Mouse (Mus musculus): ENCODE data around the gene Kcnab2. TPM values are rescaled to one million over a fixed set of nuclear protein-coding genes. Genes with fewer than 3 reads are reported as not detected.

Gene Kcnab2
- total RNA-seq, 2 experiments from 2014 or later, result 382 to 428 TPM

Other genes with a start within 250 kb of the Kcnab2 start
- gene Gpr153, start 203.6 kb downstream of the Kcnab2 start, total RNA-seq (2021), result 10 to 100 TPM; 26.8 to 33.4 TPM
- not detected for gene Hes3, start 186.2 kb downstream of the Kcnab2 start, total RNA-seq (2021)
- 10 to 100 TPM; 49.8 to 58.4 TPM for gene Icmt, start 180.6 kb downstream of the Kcnab2 start, total RNA-seq (2021)
- gene Rnf207, start 158.9 kb downstream of the Kcnab2 start, total RNA-seq (2021), result 10 to 100 TPM; 18.9 to 20.8 TPM
- 100 to 1,000 TPM; 162 to 191 TPM for gene Rpl22, start 152.1 kb downstream of the Kcnab2 start, total RNA-seq (2021)
- gene Chd5, start 139.2 kb downstream of the Kcnab2 start, total RNA-seq (2021), result 100 to 1,000 TPM; 172 to 179 TPM
- 10 to 100 TPM; 18.4 to 23.9 TPM for gene Nphp4, start 1.2 kb downstream of the Kcnab2 start, total RNA-seq (2021)